Mouse (Mus musculus): ENCODE measurements around the gene Gtf2e1. TPM values are rescaled to one million over a fixed set of nuclear protein-coding genes. Genes with fewer than 3 reads are reported as not detected.

Gtf2e1 gene
- 10 to 100 TPM; 17.4 to 17.5 TPM for total RNA-seq (2021)

GRCm38 (mm10) chr16:37539611-37540580, at the start of gene Gtf2e1, which contains the start of gene Rabl3:
Gene Gtf2e1, minus strand, starts transcription at chr16:37539789.
Gene Rabl3, plus strand, starts transcription at chr16:37539885.
- DNase-seq = peak; percentile 97

- no peak for DNase-seq
Measured at GRCm38 (mm10) chr16:37585129-37585563, 45.6 kb upstream of the Gtf2e1 start.

- DNase-seq = peak; percentile 51 to 56
Measured at GRCm38 (mm10) chr16:37584218-37585035, 44.8 kb upstream of the Gtf2e1 start.

GRCm38 (mm10) chr16:37583801-37584200, 44.2 kb upstream of the Gtf2e1 start:
- no peak for DNase-seq

- no peak for DNase-seq
Measured at GRCm38 (mm10) chr16:37583306-37583705, 43.7 kb upstream of the Gtf2e1 start.

- no peak for DNase-seq
Measured at GRCm38 (mm10) chr16:37581901-37582300, 42.3 kb upstream of the Gtf2e1 start.

GRCm38 (mm10) chr16:37580651-37581050, 41.1 kb upstream of the Gtf2e1 start:
- DNase-seq = no peak

- no peak for DNase-seq
Measured at GRCm38 (mm10) chr16:37579994-37580393, 40.4 kb upstream of the Gtf2e1 start, which contains the start of gene Hgd. Gene Hgd, plus strand, starts transcription at chr16:37580153.

GRCm38 (mm10) chr16:37579591-37579990, 40.0 kb upstream of the Gtf2e1 start:
- no peak for DNase-seq

- no peak for DNase-seq
Measured at GRCm38 (mm10) chr16:37575325-37575724, 35.7 kb upstream of the Gtf2e1 start.

- DNase-seq = no peak
Measured at GRCm38 (mm10) chr16:37573061-37573460, 33.5 kb upstream of the Gtf2e1 start.

GRCm38 (mm10) chr16:37572117-37572754, 32.6 kb upstream of the Gtf2e1 start:
- DNase-seq = no peak

GRCm38 (mm10) chr16:37571554-37571953, 32.0 kb upstream of the Gtf2e1 start:
- DNase-seq = no peak

GRCm38 (mm10) chr16:37567113-37568050, 27.8 kb upstream of the Gtf2e1 start:
- no peak for DNase-seq

GRCm38 (mm10) chr16:37566107-37566506, 26.5 kb upstream of the Gtf2e1 start:
- no peak for DNase-seq

- no peak for DNase-seq
Measured at GRCm38 (mm10) chr16:37565117-37565516, 25.5 kb upstream of the Gtf2e1 start.

- DNase-seq = no peak
Measured at GRCm38 (mm10) chr16:37562961-37563360, 23.4 kb upstream of the Gtf2e1 start.

- no peak for DNase-seq
Measured at GRCm38 (mm10) chr16:37562414-37562813, 22.8 kb upstream of the Gtf2e1 start.

- no peak for DNase-seq
Measured at GRCm38 (mm10) chr16:37552824-37553223, 13.2 kb upstream of the Gtf2e1 start.

- no peak for DNase-seq
Measured at GRCm38 (mm10) chr16:37550981-37551380, 11.4 kb upstream of the Gtf2e1 start.

- no peak for DNase-seq
Measured at GRCm38 (mm10) chr16:37550266-37550665, 10.7 kb upstream of the Gtf2e1 start.

Data from layer of hippocampus, postnatal 36 days (tissue).